Mouse (Mus musculus): Measurements from ENCODE around the gene Il27ra. TPM values are rescaled to one million over a fixed set of nuclear protein-coding genes. Genes with fewer than 3 reads are reported as not detected.

Gene Il27ra
- polyA plus RNA-seq, 1 experiment, result not detected

DNA sequence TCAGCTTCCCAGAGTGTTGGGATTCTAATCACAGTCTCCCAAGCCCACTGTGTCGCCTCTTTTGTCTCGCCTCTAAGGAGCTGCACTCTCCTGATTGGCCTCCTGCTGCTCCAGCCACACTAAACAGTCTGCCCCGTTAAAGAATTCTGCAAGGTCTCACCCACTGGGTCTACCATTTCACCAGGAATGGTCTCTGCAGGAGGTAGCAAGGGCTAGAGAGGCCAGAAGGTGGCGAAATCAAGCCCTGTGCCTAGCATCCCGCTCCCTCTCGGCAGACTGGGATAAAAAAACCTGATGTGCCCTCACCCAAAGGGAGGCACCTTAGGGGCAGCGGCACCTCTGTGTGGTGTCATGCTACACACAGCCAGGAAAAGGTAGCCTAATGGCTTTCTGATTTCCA lies 1.7 kb upstream of the Il27ra start:
- TF ChIP-seq GATA1 (IDR thresholded peaks at IDR 0.05; ENCODE audit: low read length), result no peak

DNA sequence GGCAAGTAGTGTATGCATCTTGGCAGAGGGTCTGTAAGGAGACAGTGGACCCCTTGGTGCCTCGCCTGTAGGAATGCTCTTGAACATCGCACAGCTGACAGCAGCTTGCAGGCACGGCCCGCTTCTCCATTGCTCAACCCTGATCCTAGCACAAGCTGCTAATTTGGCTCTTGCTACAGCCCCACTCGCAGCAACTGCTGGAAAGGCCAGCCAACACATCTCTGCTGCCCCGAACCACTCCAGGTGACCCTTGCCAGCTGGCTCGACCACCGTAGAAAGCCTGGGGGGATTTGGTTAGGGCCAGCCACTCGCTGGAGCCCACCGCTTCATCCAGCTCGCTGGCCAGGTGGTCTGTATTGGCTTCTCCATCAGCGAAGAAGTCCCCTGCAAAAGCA lies 556 bp upstream of the Il27ra start:
- TF ChIP-seq GATA1 (IDR thresholded peaks at IDR 0.05; ENCODE audit: low read length), result no peak

DNA sequence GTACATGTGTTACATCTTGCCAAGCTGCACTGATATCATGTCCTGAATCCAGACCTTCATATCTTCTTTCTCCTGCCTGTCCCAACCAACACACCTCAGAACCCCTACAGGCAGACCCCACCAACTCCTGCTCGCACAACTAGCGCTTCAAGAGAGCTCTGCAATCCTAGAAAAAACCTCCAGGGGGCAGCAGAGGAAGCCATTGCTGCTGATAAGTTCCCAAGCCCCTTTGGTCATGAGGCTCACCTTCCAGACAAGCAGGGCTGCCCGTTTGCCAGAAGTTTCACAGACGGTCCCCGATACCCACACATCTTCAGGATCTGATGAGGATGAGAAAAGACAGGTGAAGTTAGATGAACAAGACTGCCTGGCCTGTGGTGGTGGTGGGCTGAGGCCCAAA lies 3.3 kb downstream of the Il27ra start:
- TF ChIP-seq GATA1 (IDR thresholded peaks at IDR 0.05; ENCODE audit: low read length), result no peak

DNA sequence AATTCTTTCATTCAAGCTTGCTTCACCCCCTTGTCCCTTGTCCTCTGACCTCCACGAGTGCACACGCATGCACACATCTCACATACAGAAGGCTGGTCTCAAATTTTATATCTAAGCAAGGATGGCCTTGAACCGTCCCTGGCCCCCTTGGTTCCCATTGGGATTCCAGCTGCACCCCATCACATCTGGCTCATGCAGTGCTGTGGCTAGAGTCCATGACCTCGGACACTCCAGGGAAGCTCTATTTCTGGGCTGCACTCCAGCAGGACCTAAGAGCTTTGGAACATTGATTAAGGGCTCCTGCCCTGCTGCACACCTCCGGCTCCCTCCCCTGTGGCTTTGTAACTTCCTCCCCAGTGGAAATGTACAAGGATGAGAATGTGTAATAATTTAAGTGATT lies 4.4 kb downstream of the Il27ra start:
- no peak for TF ChIP-seq GATA1 (IDR thresholded peaks at IDR 0.05; ENCODE audit: low read length)

DNA sequence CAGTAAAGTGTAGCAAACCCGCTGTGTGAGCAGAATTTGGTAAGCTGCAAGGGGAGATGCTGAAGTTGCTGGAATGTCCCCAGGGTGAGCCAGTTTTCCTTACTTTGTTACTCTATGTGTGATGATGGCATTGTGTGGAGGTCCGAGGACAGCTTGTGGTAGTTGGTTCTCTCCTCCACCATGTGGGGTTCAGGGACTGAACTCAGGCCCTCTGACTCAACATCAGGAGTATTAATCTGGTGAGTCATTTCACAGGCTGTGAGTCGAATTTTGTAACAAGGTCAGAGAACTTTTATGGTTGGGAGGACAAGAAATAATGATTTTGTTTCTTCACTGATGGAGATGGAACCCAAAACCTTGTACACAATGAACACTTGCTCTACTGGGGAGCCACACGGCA lies 9.6 kb downstream of the Il27ra start:
- no peak for TF ChIP-seq GATA1 (IDR thresholded peaks at IDR 0.05; ENCODE audit: low read length)

DNA sequence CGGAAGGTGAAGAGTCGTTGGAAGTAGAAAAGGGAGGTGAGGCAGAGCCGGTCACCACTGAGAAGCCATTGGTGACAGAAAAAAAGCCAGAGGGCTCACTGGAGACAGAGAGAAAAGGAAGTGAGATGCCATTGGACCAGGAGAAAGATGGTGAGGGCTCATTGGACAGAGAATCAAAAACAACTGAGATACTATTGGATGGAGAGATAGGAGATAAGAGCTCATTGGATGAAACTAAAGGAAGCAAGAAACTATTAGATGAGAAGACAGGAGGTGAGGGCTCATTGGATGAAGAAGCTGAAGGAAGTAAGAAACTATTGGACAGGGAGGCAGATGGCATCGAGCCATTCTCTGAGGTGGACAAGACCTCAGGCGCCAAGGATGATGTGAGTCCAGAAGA lies 13.1 kb downstream of the Il27ra start:
- TF ChIP-seq GATA1 (IDR thresholded peaks at IDR 0.05; ENCODE audit: low read length), result no peak

DNA sequence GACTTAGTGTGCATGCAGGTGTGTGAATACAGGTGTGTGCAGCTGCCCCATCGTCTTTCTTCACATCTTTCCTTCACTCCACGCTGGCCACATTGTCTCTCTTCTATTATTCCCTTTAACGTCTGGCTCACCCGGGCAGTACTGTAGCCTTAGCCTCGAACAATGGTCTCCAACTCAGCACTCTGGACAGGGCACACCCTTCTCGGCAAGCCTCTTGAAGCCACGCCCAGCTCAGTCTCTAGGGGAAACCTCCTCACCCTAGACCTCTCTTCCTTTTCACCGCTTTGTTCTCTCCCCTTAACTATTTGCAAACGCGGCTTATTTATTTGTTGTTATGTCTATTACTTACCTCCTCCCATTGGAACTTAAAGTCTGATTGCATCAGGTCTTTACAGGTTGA lies 14.9 kb downstream of the Il27ra start:
- TF ChIP-seq GATA1 (IDR thresholded peaks at IDR 0.05; ENCODE audit: low read length), result no peak

DNA sequence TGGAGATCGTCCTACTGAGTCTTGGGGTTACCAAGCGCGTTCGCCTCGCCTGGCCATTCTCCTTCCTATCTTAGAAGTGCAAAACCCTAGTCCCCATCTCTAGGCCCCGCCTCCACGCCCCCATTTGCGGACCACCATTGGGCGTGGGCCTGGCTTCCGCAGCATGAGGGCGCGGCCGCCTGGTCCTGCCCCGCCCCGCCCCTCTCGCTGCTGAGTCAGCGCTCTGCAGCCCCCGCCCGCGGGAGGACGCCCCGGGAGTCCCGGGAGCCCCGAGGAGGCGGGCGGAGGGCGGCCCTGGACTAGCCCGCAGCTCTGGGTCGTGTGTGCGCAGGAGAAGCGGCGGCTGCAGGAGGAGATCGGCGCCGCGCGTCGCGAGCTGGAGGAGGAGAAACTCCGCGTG lies 16.5 kb downstream of the Il27ra start:
- TF ChIP-seq GATA1 (IDR thresholded peaks at IDR 0.05; ENCODE audit: low read length), result no peak

DNA sequence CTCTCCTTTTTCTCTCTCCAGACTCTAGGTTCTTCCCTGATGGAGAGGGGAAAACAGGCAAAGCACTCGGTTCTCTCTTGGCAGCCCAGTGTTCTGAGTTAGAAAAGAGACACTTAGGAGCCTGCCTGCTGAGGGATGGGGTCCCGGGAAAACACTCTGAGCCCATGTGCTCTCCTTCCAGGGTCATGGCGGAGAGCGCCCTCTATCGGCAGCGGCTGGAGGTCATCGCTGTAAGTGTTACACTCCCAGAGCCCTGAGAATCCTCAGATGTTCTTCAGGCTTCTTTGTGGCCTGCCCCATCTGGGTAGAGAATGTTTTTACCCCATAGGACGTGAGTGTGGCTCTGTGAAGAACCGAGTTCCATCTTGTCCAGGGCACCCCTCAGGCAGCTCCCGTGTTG lies 18.2 kb downstream of the Il27ra start:
- no peak for TF ChIP-seq GATA1 (IDR thresholded peaks at IDR 0.05; ENCODE audit: low read length)

DNA sequence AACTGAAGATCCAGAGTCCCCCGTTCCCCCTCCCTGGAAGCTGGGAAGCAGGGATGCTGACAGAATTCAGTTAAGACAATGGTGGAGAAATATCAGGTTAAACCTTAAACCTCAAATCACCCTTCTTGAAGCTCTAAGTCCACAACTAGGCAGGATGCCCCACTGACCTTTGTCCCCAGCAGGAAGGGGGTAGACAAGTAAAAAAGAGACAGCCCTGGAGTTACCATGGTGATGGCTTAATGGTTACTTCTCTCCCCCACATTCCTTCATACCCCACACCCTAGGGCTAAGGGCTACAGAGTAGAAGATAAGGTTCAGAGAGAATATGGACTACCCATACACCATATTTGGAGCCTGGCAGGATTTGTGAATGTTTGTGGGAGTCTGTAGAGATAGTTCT lies 18.8 kb downstream of the Il27ra start:
- TF ChIP-seq GATA1 (IDR thresholded peaks at IDR 0.05; ENCODE audit: low read length), result no peak

DNA sequence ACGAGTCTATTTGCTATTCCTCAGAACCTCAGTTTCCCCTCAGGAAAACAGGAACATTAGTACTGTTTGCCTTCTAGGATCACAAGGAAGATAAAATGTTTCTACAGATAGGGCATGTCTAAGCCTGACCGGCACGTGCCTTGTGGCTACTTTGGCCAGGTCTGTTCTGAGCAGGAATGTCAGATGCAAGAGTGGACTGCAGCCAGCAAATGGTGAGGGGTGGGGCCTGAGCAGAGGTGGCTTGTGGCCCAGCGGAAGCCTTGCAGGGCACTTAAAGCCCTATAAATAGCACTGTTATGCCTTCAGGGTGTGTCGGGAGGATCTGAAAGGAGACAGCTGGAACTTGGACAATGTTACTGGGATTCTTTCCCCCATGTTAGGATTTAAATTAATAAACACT lies 19.3 kb downstream of the Il27ra start:
- TF ChIP-seq GATA1 (IDR thresholded peaks at IDR 0.05; ENCODE audit: low read length), result no peak

DNA sequence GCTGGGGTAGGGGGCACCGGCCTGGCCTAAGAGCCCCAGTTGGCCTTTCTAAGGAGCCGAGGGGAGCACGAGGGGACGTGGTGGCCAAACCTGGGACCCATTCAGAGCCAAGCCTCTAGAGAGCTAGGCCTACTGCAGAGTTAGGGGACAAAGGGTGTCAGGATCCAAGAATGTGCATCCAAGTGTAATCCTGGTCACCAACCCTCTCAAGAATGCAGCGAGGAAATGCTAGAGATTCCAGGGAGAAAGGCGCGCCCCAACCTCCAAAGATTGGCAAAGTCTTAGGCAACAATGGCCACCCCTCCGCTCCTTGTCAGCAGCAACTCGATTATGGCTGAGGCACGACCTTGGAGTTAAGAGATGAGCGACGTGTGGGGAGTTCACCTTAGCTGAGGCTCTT lies 20.8 kb downstream of the Il27ra start:
- TF ChIP-seq GATA1 (IDR thresholded peaks at IDR 0.05; ENCODE audit: low read length), result no peak

DNA sequence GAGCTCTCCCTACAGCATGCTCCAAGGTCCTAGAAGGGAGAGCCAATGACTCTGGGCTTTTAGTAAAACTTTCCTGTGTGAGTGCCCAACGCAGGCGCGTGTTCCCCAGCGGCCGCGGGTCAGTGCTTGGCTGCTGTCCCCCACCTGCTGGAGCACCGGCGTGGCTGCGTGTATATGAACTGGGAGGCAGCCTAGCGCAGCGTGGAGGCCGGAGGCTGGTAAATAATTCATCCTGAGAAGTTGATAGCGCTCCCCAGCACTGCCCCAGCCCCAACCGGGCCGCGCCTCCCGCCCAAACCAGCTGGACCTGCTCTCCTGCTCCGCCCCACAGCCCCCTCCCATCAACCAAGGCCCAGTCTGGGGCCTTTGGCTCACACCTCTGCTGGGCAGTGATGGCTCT lies 21.3 kb downstream of the Il27ra start, which contains the start of gene Palm3:
TSS of gene Palm3 (plus strand) at position 376 of the 400 bp plus-strand sequence.
- no peak for TF ChIP-seq GATA1 (IDR thresholded peaks at IDR 0.05; ENCODE audit: low read length)

DNA sequence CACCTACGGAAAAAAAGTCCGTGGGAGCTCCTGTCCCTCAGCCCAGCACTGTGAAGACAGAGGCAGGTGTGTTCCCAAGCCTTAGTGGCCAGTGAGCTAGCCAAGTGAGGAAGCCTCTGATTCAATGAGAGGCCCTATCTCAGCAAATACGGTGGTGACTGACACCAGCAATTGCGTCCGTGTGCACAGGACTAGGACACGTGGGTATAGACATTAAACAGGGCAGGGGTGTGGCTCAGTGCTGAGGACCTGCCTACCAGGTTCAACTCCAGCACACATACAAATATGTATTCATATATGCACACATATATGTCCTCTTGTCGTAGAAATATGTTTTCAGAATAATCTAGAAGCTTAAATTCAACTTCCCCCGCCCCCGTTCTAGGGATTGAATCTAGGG lies 22.7 kb downstream of the Il27ra start:
- no peak for TF ChIP-seq GATA1 (IDR thresholded peaks at IDR 0.05; ENCODE audit: low read length)

DNA sequence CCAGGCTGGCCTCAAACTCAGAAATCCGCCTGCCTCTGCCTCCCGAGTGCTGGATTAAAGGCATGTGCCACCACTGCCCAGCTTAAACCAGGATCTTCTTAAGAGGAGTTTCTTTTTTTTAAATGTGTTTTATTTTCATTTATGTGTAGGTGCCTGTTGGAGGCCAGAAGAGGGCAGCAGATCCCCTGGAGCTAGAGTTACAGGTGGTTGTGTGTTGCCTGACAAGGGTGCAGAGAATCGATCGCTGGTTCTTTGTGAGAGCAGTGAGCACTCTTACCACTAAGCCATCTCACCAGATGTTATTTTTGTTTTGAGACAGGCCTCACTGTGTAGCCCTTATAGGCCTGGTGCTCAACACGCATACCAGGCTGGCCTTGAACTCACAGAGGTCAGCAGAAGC lies 26.6 kb downstream of the Il27ra start:
- no peak for TF ChIP-seq GATA1 (IDR thresholded peaks at IDR 0.05; ENCODE audit: low read length)

DNA sequence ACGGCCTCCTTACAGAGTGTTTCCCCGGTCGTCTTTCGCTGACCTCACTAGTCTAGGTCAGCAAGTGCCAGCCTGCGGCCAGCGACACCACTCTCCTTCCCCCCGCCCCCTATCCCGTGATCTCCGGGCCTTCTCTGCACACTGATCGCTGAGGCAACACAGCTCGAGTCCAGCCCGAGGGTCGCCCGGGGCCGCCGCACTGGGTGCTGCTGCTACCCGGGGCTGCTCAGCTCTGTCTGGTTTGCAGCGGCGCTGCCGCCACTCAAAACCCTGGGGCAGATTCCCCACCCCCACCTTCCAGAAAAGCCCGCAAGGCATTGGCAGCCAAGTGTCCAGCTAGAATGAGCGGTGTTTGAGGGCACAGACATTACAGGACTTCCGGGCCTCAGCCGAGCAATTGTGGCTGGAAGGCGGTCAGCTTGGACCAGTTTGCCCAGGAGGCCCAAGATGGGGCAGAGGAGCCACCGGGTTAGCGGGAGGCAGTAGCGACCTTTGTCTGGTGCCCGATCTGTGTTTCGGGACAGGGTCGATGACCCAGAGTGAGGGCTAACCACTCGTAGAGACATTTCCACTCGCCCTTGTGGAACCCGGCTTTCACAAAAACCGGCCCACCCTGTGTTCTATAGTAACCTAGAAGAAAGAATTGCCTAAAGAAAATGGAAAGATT lies 29.8 kb downstream of the Il27ra start:
- TF ChIP-seq GATA1 (IDR thresholded peaks at IDR 0.05; ENCODE audit: low read length), result no peak

DNA sequence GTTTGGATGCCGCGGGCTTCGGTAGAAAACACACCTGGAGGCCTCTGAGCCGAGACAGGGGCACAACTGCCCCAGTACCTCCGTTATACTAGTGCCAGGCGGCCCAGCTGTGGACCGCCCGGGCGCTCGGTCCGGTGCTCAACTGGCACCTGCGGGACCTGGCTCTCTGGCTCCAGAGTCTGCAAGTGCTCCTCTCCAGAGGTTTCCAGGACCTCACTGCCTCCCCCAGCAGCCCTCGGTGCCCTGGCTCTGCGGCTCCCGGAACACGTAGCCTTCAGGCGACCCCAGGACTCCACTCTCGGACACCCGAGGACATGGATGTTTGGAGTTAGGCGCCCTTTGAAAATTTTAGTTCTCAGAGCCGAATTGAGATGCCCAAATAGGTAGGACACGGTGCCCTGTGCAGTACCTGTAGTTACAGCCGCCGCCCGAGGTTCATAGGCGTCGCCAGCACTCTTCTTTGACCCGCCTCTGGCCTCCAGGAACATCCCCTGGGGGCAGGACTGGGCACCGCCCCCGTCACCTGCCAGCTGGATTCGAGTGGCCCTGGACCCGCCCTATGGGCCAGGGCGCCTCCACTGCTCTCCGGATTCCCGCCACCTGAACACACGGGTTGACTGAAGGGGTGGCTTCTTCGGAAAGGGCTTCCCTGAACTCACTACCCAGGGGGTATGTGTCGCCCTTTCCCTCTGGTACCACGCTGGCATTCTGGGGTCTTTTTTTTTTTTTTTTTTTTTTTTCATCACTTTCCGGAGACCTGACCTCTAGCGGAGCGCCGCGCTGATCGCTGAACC lies 30.5 kb downstream of the Il27ra start, which contains the start of gene 2210011C24Rik:
TSS of gene 2210011C24Rik (minus strand) at position 467 of the 794 bp plus-strand sequence.
- TF ChIP-seq GATA1 (IDR thresholded peaks at IDR 0.05; ENCODE audit: low read length), result no peak

Measured in G1E-ER4 (cell line).